Mouse (Mus musculus) MEL (cell line): ENCODE measurements at regions not wholly inside any gene's neighbourhood (a gene's known extent, or its start where the extent isn't known, plus 50 kb on each side); places are given as distances from the start of the nearest gene placed in this dataset.

ENCODE experiments used
- DNase-seq: peaks from one replicate; pipeline ENCODE4 v3.0.0; 2011; ENCODE audit warnings: low read depth, low spot score
- H3K27ac ChIP-seq: 2 replicates; pipeline ENCODE4 v1.5.1; 2012; ENCODE audit warnings: low read depth, mild to moderate bottlenecking, control low read depth, low read length, moderate library complexity; ENCODE audit not compliant: control insufficient read depth
- H3K27me3 ChIP-seq, 2 experiments: fragments of 150-350 bp in 1 of 2; sonication (generic) in 1 of 2; 2 replicates each; pipeline ENCODE4 v1.6.1; 2012; ENCODE audit warnings: low read length in 2 of 2, mild to moderate bottlenecking in 2 of 2, improper control_type of control experiment in 1 of 2, moderate library complexity in 1 of 2; ENCODE audit not compliant: insufficient read depth in 2 of 2, control insufficient read depth in 1 of 2
- H3K36me3 ChIP-seq, 2 experiments: 2 replicates each; pipeline ENCODE4 v1.6.1; 2012 to 2014; ENCODE audit warnings: low read length in 2 of 2, improper control_type of control experiment in 1 of 2, inconsistent platforms in 1 of 2, mild to moderate bottlenecking in 1 of 2; ENCODE audit not compliant: insufficient read depth in 2 of 2, control insufficient read depth in 1 of 2
- H3K4me1 ChIP-seq, 2 experiments: fragments of 150-350 bp in 1 of 2; sonication (generic) in 1 of 2; 2 replicates each; pipeline ENCODE4 v1.6.1; 2012; ENCODE audit warnings: low read length in 2 of 2, improper control_type of control experiment in 1 of 2, mild to moderate bottlenecking in 1 of 2; ENCODE audit not compliant: insufficient read depth in 2 of 2, control insufficient read depth in 1 of 2
- H3K4me3 ChIP-seq, 2 experiments: fragments of 150-350 bp in 1 of 2; sonication (generic) in 1 of 2; 2 replicates each; pipeline ENCODE4 v1.5.1; 2012; ENCODE audit warnings: low read depth in 2 of 2, low read length in 2 of 2, mild to moderate bottlenecking in 2 of 2, moderate library complexity in 2 of 2, control low read depth in 1 of 2, improper control_type of control experiment in 1 of 2; ENCODE audit not compliant: control insufficient read depth in 1 of 2, insufficient read depth in 1 of 2
- H3K79me2 ChIP-seq: 2 replicates; pipeline ENCODE4 v1.6.1; 2012; ENCODE audit warnings: mild to moderate bottlenecking, low read length, moderate library complexity; ENCODE audit not compliant: control insufficient read depth, poor library complexity, insufficient read depth
- H3K9ac ChIP-seq: 2 replicates; pipeline ENCODE4 v1.6.1; 2012; ENCODE audit warnings: low read depth, mild to moderate bottlenecking, control low read depth, low read length, moderate library complexity; ENCODE audit not compliant: control insufficient read depth, poor library complexity, severe bottlenecking
- H3K9me3 ChIP-seq: fragments of 150-350 bp; sonication (generic); replicated peaks from 2 replicates; pipeline ENCODE4 v1.6.1; 2012; ENCODE audit warnings: mild to moderate bottlenecking, low read length, improper control_type of control experiment, moderate library complexity; ENCODE audit not compliant: insufficient read depth
- CTCF ChIP-seq, 3 experiments: IDR thresholded peaks in 2 of 3; conservative IDR thresholded peaks in 1 of 3; 2 replicates each; pipeline ENCODE4 v1.5.1; 2011 to 2012; ENCODE audit warnings: low read length in 3 of 3, low read depth in 2 of 3, mild to moderate bottlenecking in 2 of 3, improper control_type of control experiment in 1 of 3, inconsistent platforms in 1 of 3, mixed read lengths in 1 of 3, moderate library complexity in 1 of 3; ENCODE audit not compliant: control insufficient read depth in 1 of 3, insufficient read depth in 1 of 3, poor library complexity in 1 of 3, severe bottlenecking in 1 of 3
- E2F4 ChIP-seq: IDR thresholded peaks from 2 replicates; pipeline ENCODE4 v1.6.1; 2011; ENCODE audit warnings: low read depth, low read length, improper control_type of control experiment, borderline replicate concordance
- ELF1 ChIP-seq: IDR thresholded peaks from 2 replicates; pipeline ENCODE4 v1.6.1; 2014; ENCODE audit warnings: low read depth, mild to moderate bottlenecking, inconsistent platforms, low read length, improper control_type of control experiment, moderate library complexity
- EP300 ChIP-seq, 2 experiments: IDR thresholded peaks; 2 replicates each; pipeline ENCODE4 v1.6.1; 2011; ENCODE audit warnings: improper control_type of control experiment in 2 of 2, low read length in 2 of 2, low read depth in 1 of 2, mild to moderate bottlenecking in 1 of 2
- GABPA ChIP-seq: IDR thresholded peaks from 2 replicates; pipeline ENCODE4 v1.6.1; 2012; ENCODE audit warnings: low read depth, mild to moderate bottlenecking, inconsistent platforms, low read length, improper control_type of control experiment, moderate library complexity
- GATA1 ChIP-seq: IDR thresholded peaks from 2 replicates; pipeline ENCODE4 v1.6.1; 2011; ENCODE audit warnings: low read depth, low read length, improper control_type of control experiment
- HCFC1 ChIP-seq: IDR thresholded peaks from 2 replicates; pipeline ENCODE4 v1.6.1; 2012; ENCODE audit warnings: low read depth, mild to moderate bottlenecking, inconsistent platforms, low read length, improper control_type of control experiment, moderate library complexity
- JUND ChIP-seq: IDR thresholded peaks from 2 replicates; pipeline ENCODE4 v1.6.1; 2011; ENCODE audit warnings: low read depth, mild to moderate bottlenecking, improper control_type of control experiment, low read length
- KAT2A ChIP-seq: conservative IDR thresholded peaks from 2 replicates; pipeline ENCODE4 v1.6.1; 2012; ENCODE audit warnings: low read depth, low read length, improper control_type of control experiment, inconsistent platforms
- MAFK ChIP-seq: IDR thresholded peaks from 2 replicates; pipeline ENCODE4 v1.6.1; 2011; ENCODE audit warnings: low read depth, mild to moderate bottlenecking, low read length, improper control_type of control experiment, borderline replicate concordance
- MEF2A ChIP-seq: IDR thresholded peaks from 2 replicates; pipeline ENCODE4 v1.6.1; 2014; ENCODE audit warnings: low read depth, mild to moderate bottlenecking, inconsistent platforms, low read length, improper control_type of control experiment; ENCODE audit not compliant: poor library complexity, insufficient replicate concordance, severe bottlenecking; ENCODE audit errors: extremely low read depth
- MXI1 ChIP-seq: IDR thresholded peaks from 2 replicates; pipeline ENCODE4 v1.6.1; 2011; ENCODE audit warnings: mild to moderate bottlenecking, low read depth, low read length, improper control_type of control experiment
- MYB ChIP-seq: IDR thresholded peaks from 2 replicates; pipeline ENCODE4 v1.6.1; 2011; ENCODE audit warnings: mild to moderate bottlenecking, low read depth, low read length, improper control_type of control experiment
- NELFE ChIP-seq: IDR thresholded peaks from 2 replicates; pipeline ENCODE4 v1.6.1; 2011; ENCODE audit warnings: low read depth, low read length, improper control_type of control experiment
- NRF1 ChIP-seq: IDR thresholded peaks from 2 replicates; pipeline ENCODE4 v1.6.1; 2014; ENCODE audit warnings: low read depth, mild to moderate bottlenecking, inconsistent platforms, low read length, improper control_type of control experiment, moderate library complexity; ENCODE audit not compliant: poor library complexity, insufficient read depth, severe bottlenecking
- POLR2A ChIP-seq, 2 experiments: IDR thresholded peaks; 2 replicates each; pipeline ENCODE4 v1.6.1; 2011 to 2012; ENCODE audit warnings: low read length in 2 of 2, mild to moderate bottlenecking in 2 of 2, control low read depth in 1 of 2, improper control_type of control experiment in 1 of 2, low read depth in 1 of 2, moderate library complexity in 1 of 2; ENCODE audit not compliant: control insufficient read depth in 1 of 2, insufficient read depth in 1 of 2, poor library complexity in 1 of 2
- POLR2AphosphoS2 ChIP-seq: IDR thresholded peaks from 2 replicates; pipeline ENCODE4 v1.6.1; 2011; ENCODE audit warnings: low read length, improper control_type of control experiment
- POLR2AphosphoS5 ChIP-seq: IDR thresholded peaks from 2 replicates; pipeline ENCODE4 v1.6.1; 2012; ENCODE audit warnings: low read depth, borderline replicate concordance, mild to moderate bottlenecking, inconsistent platforms, low read length, moderate library complexity, mixed read lengths
- RCOR1 ChIP-seq: IDR thresholded peaks from 2 replicates; pipeline ENCODE4 v1.6.1; 2012; ENCODE audit warnings: low read depth, mild to moderate bottlenecking, inconsistent platforms, low read length, improper control_type of control experiment
- TAL1 ChIP-seq: IDR thresholded peaks from 2 replicates; pipeline ENCODE4 v1.6.1; 2012; ENCODE audit warnings: mild to moderate bottlenecking, inconsistent platforms, low read length, moderate library complexity, mixed read lengths
- USF1 ChIP-seq: IDR thresholded peaks from 2 replicates; pipeline ENCODE4 v1.6.1; 2014; ENCODE audit warnings: low read depth, mild to moderate bottlenecking, inconsistent platforms, low read length, improper control_type of control experiment, moderate library complexity
- USF2 ChIP-seq, 2 experiments: IDR thresholded peaks; 2 replicates each; pipeline ENCODE4 v1.6.1; 2011 to 2012; ENCODE audit warnings: improper control_type of control experiment in 2 of 2, low read length in 2 of 2, borderline replicate concordance in 1 of 2, inconsistent platforms in 1 of 2, low read depth in 1 of 2, mild to moderate bottlenecking in 1 of 2; ENCODE audit not compliant: insufficient read depth in 1 of 2
- ZC3H11A ChIP-seq: IDR thresholded peaks from 2 replicates; pipeline ENCODE4 v1.6.1; 2012; ENCODE audit warnings: low read depth, mild to moderate bottlenecking, inconsistent platforms, low read length, improper control_type of control experiment
- ZNF384 ChIP-seq: IDR thresholded peaks from 2 replicates; pipeline ENCODE4 v1.6.1; 2012; ENCODE audit warnings: low read depth, mild to moderate bottlenecking, inconsistent platforms, low read length, improper control_type of control experiment

GRCm38 (mm10) chr4:89393251-89393711 lies 82.4 kb upstream of the Cdkn2b start:
- TF ChIP-seq MAFK (no peak), EP300 (IDR thresholded peaks at IDR 0.05; ENCODE audit: low read depth in 1 of 2, low read length in 2 of 2) (no peak), ZNF384 (no peak), NRF1 (no peak), CTCF (IDR thresholded peaks at IDR 0.05 in 2 of 3, conservative IDR thresholded peaks at IDR 0.05 in 1 of 3; ENCODE audit: control insufficient read depth in 1 of 3, insufficient read depth in 1 of 3, low read depth in 2 of 3, low read length in 3 of 3, poor library complexity in 1 of 3, severe bottlenecking in 1 of 3) (no peak), TAL1 (no peak), USF2 (IDR thresholded peaks at IDR 0.05; ENCODE audit: borderline replicate concordance in 1 of 2, insufficient read depth in 1 of 2, low read depth in 1 of 2, low read length in 2 of 2) (no peak)
- no peak overlapping the region for H3K9ac ChIP-seq
- peaks cover 0 to 4% of the 10 kb centered on the region in 2 experiments; a peak in 3 of 4 replicates for H3K36me3 ChIP-seq
- H3K27ac ChIP-seq: no peak overlapping the region
- H3K79me2 ChIP-seq: no peaks in the 10 kb centered on the region
- H3K4me1 ChIP-seq: no peaks in the 10 kb centered on the region
- no peak overlapping the region for H3K4me3 ChIP-seq
- H3K27me3 ChIP-seq: no peaks in the 10 kb centered on the region
- no peak for DNase-seq
- no peaks in the 10 kb centered on the region for H3K9me3 ChIP-seq

GRCm38 (mm10) chr4:89392791-89393190 lies 82.0 kb upstream of the Cdkn2b start:
- no peaks in the 10 kb centered on the region for H3K4me1 ChIP-seq
- no peak overlapping the region for H3K9ac ChIP-seq

GRCm38 (mm10) chr4:89391463-89392308 lies 80.8 kb upstream of the Cdkn2b start:
- Histone ChIP-seq H3K36me3 (peaks cover 0 to 9% of the 10 kb centered on the region in 2 experiments; a peak in 3 of 4 replicates), H3K27me3 (no peaks in the 10 kb centered on the region), H3K9me3 (no peaks in the 10 kb centered on the region), H3K27ac (no peak overlapping the region), H3K79me2 (no peaks in the 10 kb centered on the region), H3K9ac (no peak overlapping the region), H3K4me3 (no peak overlapping the region), H3K4me1 (peaks cover 4 to 5% of the 10 kb centered on the region in 2 experiments)
- DNase-seq: no peak
- TF ChIP-seq MYB (no peak), MXI1 (no peak), NELFE (no peak), KAT2A (no peak), POLR2AphosphoS5 (no peak), JUND (no peak), GABPA (no peak), ZC3H11A (no peak), ELF1 (no peak), GATA1 (no peak), HCFC1 (no peak), MEF2A (no peak), RCOR1 (no peak), POLR2A (IDR thresholded peaks at IDR 0.05; ENCODE audit: control insufficient read depth in 1 of 2, insufficient read depth in 1 of 2, low read depth in 1 of 2, low read length in 2 of 2, poor library complexity in 1 of 2) (no peak), MAFK (no peak), USF1 (no peak)

More at GRCm38 (mm10) chr4:89392791-89393190, 82.0 kb upstream of the Cdkn2b start:
- Histone ChIP-seq H3K9me3 (no peaks in the 10 kb centered on the region), H3K27me3 (no peaks in the 10 kb centered on the region), H3K79me2 (no peaks in the 10 kb centered on the region), H3K27ac (no peak overlapping the region), H3K36me3 (peaks cover 0 to 4% of the 10 kb centered on the region in 2 experiments; a peak in 3 of 4 replicates), H3K4me3 (no peak overlapping the region)
- no peak for DNase-seq
- no peak for TF ChIP-seq E2F4
- no peak for TF ChIP-seq POLR2AphosphoS5
- no peak for TF ChIP-seq POLR2AphosphoS2
- no peak for TF ChIP-seq JUND
- TF ChIP-seq GABPA: no peak
